Mouse (Mus musculus) embryo, embryonic 11 days (tissue): ENCODE measurements around the gene Strn3.
"Not testable (repeated sequence)": the region's sequence is repeated elsewhere in the genome, so short reads cannot be mapped to it uniquely, and the experiment has no call there.

ENCODE experiments used
- DNase-seq: peaks from one replicate; pipeline ENCODE4 v3.0.0-alpha.2; 2015

The Strn3 gene

GRCm38 (mm10) chr12:51692870-51693269 is 1.2 kb upstream of the Strn3 start:
- not testable (repeated sequence) for DNase-seq

- DNase-seq: peak; percentile 86
Measured at GRCm38 (mm10) chr12:51690893-51691844, 528 bp downstream of the Strn3 start, which contains the start of gene Ap4s1. TSS of gene Ap4s1 (plus strand) at chr12:51691033.

GRCm38 (mm10) chr12:51688546-51688945 is 3.2 kb downstream of the Strn3 start:
- DNase-seq: no peak

- DNase-seq: no peak
Measured at GRCm38 (mm10) chr12:51678844-51679243, 12.9 kb downstream of the Strn3 start.

GRCm38 (mm10) chr12:51676442-51676841 is 15.3 kb downstream of the Strn3 start:
- DNase-seq: no peak

GRCm38 (mm10) chr12:51673270-51673669 is 18.4 kb downstream of the Strn3 start:
- no peak for DNase-seq

GRCm38 (mm10) chr12:51671231-51671891 is 20.3 kb downstream of the Strn3 start:
- no peak for DNase-seq

- DNase-seq: no peak
Measured at GRCm38 (mm10) chr12:51666708-51667430, 24.8 kb downstream of the Strn3 start.

GRCm38 (mm10) chr12:51663908-51664307 is 27.8 kb downstream of the Strn3 start:
- DNase-seq: no peak

GRCm38 (mm10) chr12:51663011-51663410 is 28.7 kb downstream of the Strn3 start:
- no peak for DNase-seq

- no peak for DNase-seq
Measured at GRCm38 (mm10) chr12:51655944-51656465, 35.7 kb downstream of the Strn3 start.

GRCm38 (mm10) chr12:51649401-51649800 is 42.3 kb downstream of the Strn3 start:
- peak; percentile 16 for DNase-seq

- DNase-seq: no peak
Measured at GRCm38 (mm10) chr12:51641871-51642270, 49.8 kb downstream of the Strn3 start.

GRCm38 (mm10) chr12:51636689-51637470 is 54.8 kb downstream of the Strn3 start:
- DNase-seq: no peak

GRCm38 (mm10) chr12:51636260-51636659 is 55.4 kb downstream of the Strn3 start:
- DNase-seq: no peak

GRCm38 (mm10) chr12:51633481-51633880 is 58.2 kb downstream of the Strn3 start:
- DNase-seq: no peak

GRCm38 (mm10) chr12:51623366-51623694 is 68.4 kb downstream of the Strn3 start:
- DNase-seq: no peak

GRCm38 (mm10) chr12:51622670-51623365 is 68.9 kb downstream of the Strn3 start:
- DNase-seq: peak; percentile 53

GRCm38 (mm10) chr12:51621161-51621560 is 70.5 kb downstream of the Strn3 start:
- DNase-seq: no peak

- no peak for DNase-seq
Measured at GRCm38 (mm10) chr12:51620572-51620971, 71.1 kb downstream of the Strn3 start.

GRCm38 (mm10) chr12:51612361-51612760 is 79.3 kb downstream of the Strn3 start:
- no peak for DNase-seq

GRCm38 (mm10) chr12:51606138-51606537 is 85.6 kb downstream of the Strn3 start:
- no peak for DNase-seq
